Mouse (Mus musculus): ENCODE results near the gene Krtap4-13.
"Not testable (repeated sequence)": the region's sequence is repeated elsewhere in the genome, so short reads cannot be mapped to it uniquely, and the experiment has no call there.

GRCm38 (mm10) chr11:99815566-99815965, 5.9 kb upstream of the Krtap4-13 start, which contains the start of gene Gm11564:
- TF ChIP-seq GATA1, TAL1 (IDR thresholded peaks at IDR 0.05; ENCODE audit: low read length): not testable (repeated sequence)
